Mouse (Mus musculus) frontal cortex, adult (tissue): ENCODE measurements at regions not wholly inside any gene's neighbourhood (a gene's known extent, or its start where the extent isn't known, plus 50 kb on each side); places are given as distances from the start of the nearest gene placed in this dataset.
"Not testable (repeated sequence)": the region's sequence is repeated elsewhere in the genome, so short reads cannot be mapped to it uniquely, and the experiment has no call there.

ENCODE experiments used
- ATAC-seq: cut with Nextera tagmentation; 2 replicates; pipeline ENCODE4 v1.9.2; 2017; ENCODE audit warnings: mild to moderate bottlenecking, moderate library complexity, mixed read lengths; ENCODE audit not compliant: low TSS enrichment

DNA sequence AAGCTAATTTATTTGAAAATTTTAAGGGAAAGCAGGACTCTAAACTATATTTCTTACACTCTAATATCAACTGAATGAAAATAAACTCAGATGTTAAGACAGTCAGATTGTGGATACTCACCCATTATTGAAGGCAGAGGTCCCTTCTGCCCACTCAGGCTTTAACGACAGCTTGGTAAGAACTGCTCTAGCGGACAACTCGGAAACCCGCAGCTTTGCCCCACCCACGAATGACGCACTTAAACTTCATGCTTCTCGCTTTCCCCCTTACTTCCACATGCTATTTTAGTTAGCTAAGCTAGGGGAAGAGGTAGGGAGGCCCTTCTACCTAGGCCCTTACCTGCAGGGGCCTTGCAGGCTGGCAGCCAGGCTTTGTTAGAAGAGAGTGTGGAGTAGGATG lies 50.8 kb upstream of the Elmo1 start:
- ATAC-seq: no peak

DNA sequence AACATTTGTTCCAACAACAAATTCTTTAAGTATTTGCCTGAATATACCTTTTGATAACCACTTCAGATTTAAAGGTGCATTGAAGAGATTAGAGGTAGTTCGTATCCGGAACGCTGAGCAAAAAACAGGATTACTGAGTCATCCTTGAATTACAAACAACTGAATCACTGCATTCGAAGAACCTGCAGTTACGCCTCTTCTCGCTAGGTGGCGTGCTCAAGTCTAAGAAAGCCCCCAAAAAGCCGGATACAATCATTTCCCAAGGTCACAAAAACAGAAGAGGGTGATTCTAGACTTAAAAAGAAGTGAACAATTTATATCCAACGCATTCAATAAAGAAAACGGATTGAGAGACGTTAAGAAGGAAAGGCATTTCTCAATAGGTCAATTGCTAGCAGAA lies 51.9 kb upstream of the Elmo1 start:
- 0 out of 2 replicates have a peak, but pooled peaks have one; percentile 42 for ATAC-seq

DNA sequence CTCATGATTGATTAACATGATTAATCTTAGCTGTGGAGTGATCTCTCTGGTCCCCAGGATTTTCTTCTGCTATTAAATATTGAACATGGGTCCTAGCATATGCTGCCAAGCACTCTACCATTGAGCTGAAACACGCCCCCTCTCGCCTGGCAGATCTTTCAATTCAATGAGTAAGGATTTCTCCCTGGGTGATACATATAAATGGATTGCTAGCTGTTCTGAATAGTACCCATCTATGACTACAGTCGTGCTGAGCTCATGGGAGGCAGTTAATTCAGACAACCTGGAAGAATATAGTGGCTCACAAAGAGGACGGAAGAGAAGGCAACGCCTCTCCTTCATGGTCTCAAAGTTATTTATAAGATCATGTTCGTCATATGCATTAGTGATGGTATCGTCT lies 53.0 kb upstream of the Elmo1 start:
- ATAC-seq: peak; percentile 70

DNA sequence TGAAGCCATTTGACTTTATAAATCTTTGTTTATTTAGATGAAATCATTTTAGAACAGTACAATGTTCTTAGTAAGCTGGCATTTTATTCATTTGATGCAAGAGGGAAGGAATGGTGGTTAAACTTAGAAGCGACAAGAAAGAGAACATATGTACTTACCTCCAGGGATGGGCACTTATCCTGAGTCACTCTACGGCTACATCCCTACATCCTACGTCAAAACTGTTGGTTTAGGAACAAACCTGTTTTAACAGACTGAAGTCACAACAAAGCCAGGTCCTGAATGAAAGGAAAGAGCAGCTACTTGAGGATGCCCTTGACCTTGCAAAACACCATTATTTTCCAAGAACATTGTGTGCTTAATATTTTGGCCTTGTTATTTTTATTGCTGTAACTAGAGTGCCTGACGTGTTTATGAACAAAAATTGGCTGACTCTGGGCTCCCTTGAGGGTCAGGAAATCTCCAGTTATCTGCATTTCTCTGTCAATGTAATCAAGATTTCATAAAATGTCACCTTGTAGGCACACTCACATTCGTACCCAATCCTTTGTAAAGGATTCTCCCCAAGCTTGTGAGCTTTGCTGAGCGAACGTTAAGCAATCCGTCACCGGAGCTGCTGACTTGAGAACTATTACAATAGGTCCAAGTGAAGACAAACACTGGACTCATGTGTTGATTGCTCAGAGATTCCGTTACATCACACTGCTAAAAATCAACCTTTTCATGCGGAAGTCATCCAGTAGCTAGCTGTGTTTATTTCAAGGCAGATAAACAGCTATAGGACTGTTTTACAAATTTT lies 56.3 kb upstream of the Elmo1 start:
- ATAC-seq: peak; percentile 84

DNA sequence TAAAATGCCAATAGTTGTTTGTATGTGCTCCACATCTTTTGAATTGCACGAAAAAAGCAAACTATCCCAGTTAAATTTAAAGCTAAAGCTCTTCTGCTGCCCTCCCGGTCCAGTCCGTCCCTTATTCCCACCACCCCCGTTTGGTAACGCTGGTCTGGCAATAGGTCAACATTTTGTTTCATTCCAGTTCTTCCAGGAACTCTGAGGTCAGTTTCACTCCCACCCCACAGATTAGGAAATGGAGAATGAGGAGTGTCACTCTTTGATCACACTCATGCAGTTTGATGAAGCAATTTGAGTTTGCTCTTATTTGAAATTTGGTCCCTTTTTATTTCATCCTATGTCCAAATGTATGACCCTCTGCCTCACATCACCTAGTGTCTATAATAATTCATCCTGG lies 58.7 kb upstream of the Elmo1 start:
- no peak for ATAC-seq

DNA sequence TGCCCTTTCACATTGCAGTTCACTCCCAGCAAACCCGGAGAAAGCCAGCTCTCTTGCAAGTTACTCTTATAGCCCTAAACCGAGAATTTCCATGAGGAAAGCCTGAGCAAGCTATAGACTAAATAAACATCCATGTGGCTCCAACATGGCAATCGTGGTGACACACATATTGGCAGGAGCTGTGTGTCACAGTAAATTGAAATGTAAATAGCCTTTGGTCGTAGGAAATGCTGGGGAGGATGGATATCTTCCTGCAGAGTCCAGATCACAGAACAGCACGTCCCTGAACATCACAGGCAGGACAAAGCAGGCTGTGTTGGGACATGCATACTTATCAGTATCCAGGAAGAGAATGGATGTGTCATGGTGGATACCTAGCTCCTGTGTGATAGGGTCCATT lies 59.3 kb upstream of the Elmo1 start:
- ATAC-seq: no peak

DNA sequence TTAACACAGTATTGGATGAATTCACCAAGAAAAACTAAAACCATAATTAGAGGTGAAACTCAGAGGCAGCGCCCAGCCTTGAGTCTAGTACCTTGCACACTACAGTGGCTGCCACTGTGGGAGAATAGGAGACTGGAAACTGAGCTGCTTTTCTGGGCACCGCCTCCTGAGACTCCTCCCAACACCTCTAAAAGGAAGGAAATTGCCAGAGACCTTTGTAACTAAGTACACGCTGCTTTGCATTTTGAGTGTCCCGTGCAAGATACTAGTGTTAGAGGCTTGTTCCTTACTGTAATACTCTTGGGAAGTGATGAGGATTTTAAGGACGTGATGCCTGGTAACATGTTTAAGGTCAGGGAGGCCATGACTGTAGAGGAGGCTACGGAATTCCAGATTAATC lies 63.8 kb upstream of the Elmo1 start:
- no peak for ATAC-seq

DNA sequence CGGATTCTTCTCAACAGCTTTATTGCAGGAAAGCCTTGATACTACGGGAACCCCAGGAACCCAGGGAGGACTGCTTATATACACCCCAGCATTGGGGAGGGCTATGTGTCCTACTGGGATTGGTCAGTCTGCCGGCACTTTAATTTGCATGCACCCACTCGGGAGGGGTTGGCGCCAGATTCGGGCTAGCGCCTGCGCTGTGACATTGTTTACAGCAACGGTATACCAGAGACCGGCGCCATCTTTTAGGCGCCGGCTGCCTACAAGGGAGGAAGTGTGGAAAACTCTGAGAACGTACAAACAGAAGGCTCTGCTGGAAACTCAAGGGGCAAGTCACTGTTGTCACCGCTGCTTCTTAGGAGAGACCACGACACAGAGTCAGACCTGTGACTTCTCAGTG lies 73.9 kb upstream of the Elmo1 start:
- ATAC-seq: not testable (repeated sequence)

DNA sequence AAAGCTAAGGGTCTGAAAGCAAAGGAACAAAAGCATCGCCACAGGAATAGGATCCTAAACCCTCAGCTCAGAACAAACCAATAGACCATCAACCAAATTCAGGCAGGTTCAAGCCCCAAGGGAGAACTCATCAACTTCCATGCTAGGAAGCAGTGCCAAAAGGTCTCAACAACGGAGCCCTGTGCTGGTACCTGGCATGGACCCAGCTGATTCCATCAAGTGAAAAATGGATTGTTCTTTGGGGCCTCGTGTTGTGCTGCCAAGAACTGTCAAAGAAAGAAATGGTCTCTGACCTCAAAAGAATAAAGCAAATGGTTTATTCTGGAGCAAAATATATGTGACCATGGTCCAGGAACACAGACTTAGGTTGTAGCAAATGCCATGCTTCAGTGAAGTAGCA lies 77.8 kb upstream of the Elmo1 start:
- no peak for ATAC-seq

DNA sequence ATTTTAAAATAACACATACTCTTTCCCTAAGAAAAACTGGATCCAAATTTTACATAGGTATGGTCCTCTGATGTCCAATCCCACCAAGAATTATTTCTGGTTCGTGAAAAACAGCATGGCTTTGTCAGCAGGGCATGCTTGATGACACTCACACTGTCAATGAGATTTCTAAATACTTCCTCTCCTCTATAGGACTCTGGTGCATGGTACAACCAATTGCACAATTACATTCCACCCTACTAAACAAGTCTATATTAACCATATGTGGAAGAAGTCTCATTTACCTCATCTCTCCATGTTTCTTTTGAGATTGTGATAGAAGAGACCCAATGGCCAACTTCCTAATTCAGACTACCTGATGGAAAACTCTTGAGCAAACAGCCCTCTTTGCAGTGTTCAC lies 81.2 kb upstream of the Elmo1 start:
- ATAC-seq: no peak

DNA sequence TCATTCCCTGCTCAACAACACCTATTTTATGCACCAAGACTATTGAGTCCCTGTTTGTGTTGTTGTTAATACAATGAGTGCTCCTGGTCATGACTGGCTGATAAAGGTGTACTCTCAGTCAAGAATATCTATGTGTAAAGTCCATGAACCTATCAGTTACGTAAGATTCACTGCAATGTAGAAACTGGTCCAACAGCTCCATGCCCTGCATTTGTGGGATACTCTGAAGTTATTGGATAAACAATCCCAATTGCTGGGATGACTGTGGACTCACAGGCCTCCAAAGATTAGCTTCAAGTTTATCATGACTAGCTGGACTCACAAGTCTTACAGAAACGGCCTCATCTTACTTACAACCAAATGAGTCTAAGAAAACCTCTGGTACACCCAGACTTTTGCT lies 82.8 kb upstream of the Elmo1 start:
- ATAC-seq: no peak

DNA sequence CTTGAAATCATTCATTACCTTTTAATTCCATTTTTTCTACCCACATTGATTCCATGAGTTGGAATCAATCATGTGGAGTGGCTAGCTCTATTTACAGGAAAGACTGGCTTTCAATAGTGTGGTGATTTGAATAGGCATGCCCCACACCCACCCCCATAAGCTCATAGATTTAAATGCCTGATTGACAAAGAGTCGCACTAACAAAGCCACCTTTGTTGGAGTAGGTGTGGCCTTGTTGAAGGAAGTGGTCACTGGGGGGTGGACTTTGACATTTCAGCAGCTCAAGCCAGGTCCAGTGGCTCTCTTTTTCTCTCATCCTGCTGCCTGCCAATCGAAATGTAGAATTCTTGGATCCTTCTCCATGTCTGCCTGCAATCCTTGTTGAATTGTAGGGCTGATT lies 92.8 kb upstream of the Elmo1 start:
- no peak for ATAC-seq

DNA sequence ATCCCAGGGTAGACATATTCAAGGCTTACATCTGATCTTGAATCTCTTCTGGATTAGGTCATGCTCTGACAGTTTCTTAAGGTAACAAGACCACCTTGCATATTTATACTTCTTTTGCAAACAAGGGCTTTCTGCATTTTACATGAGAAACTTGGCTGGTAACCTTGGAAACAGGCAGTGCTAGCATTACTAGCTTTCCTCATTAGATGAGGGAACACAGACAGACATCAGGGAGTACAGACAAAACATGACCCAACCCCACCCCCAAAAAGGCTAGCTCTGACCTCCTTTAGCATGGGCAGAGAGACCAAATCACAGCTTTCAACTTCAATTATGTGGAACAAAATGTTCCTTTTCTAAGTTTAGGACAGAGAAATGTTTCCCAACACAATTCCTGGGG lies 114.8 kb upstream of the Elmo1 start:
- ATAC-seq: no peak

DNA sequence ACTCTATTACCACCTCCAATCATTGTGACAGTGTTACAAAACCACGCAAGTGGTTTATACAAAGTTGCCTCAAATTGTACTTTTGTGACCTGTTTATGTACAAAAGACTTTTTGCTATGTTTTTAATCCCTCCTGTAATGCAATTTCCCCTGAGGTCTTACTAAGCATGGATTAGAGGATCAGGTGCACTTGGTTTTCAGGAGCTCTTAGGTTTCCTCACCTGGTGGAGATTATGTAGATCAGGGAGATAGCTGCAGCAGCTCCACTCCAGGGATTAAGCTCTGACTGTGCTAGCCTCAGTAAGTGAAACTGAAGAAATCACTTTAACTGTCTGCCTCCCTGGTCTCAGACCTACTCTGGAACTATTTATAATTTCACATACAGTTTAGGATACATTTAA lies 123.8 kb upstream of the Elmo1 start:
- ATAC-seq: no peak

DNA sequence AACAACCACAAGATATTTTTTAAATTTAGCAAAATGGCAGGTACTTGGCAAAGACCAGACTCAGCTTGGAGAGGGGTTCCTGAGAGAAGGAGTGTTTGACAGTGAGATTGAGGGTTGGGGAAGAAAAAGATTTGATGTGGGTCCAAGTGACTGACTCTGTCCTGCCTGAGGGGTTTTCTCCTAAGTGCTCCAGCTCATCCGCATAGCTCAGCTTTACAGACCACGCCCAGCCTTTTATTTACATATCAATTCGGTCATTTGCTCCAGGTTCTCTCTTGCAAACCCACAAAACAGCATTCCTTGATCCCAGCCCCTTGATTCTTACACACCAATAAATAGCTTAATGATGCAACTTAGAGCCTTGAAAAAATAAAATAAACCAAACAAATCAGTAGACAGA lies 127.4 kb upstream of the Elmo1 start:
- ATAC-seq: no peak

DNA sequence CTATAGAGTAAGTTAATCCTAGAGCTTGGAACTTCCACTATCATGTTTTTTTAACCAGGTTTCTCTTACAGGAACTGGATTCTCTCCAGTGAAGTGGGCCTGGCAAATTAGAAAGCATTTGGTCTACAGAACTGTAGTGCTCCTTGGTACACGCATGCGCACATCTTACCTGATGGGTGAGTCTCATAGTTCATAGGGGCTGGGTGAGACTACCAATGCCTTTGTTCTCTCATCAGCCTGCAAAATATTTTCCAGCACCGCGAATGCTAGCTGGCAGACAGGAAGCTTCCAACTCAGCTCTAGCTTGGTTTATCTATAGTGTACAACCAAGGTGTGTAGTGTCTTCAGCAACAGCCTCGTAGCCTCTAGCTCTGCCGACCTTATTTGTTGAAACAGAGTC lies 104.7 kb upstream of the Gpr141 start:
- no peak for ATAC-seq

DNA sequence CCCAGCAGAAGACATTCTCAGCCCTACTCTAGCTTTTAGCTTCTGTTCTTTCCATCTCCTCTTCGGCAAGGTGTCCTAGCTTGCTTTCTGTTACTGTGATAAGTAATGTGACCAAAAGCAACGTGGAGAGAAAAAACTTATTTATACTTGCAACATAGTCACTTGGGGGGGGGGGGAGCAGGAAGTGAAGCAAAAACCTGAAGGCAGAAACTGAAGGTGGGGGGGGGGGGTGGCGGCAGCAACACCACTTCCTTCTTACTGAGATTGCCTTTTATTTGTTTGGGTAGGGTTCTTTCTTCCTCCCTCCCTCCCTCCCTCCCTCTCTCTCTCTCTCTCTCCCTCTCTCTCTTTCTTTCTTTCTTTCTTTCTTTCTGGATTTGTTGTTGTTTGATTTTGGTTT lies 103.8 kb upstream of the Gpr141 start:
- ATAC-seq: no peak

DNA sequence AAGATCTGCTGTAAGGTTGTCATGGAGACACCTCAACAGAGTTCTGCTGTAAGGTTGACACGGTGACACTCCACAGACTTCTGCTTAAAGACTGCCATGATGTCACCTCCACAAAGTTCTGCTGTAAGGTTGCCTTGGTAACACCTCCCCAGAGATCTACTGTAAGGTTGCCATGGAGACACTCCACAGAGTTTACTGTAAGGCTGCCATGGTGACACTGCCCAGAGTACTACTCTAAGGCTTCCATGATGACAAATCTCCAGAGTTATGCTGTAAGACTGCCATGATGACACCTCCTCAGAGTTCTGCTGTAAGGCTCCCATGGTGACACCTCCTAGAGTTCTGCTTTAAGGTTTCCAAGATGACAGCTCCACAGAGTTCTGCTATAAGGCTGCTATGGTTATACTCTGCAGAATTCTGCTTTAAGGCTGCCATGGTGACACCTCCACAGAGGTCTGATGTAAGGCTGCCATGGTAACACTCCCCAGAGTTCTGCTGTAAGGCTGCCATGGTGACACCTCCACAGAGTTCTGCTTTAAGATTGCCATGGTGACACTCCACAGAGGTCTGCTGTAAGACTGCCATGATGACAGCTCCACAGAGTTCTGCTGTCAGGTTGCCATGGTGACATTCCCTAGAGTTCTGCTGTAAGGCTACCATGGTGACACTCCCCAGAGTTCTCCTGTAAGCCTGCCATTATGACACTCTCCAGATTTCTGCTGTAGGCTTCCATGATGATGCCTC lies 97.2 kb upstream of the Gpr141 start:
- peak; percentile 93 for ATAC-seq

DNA sequence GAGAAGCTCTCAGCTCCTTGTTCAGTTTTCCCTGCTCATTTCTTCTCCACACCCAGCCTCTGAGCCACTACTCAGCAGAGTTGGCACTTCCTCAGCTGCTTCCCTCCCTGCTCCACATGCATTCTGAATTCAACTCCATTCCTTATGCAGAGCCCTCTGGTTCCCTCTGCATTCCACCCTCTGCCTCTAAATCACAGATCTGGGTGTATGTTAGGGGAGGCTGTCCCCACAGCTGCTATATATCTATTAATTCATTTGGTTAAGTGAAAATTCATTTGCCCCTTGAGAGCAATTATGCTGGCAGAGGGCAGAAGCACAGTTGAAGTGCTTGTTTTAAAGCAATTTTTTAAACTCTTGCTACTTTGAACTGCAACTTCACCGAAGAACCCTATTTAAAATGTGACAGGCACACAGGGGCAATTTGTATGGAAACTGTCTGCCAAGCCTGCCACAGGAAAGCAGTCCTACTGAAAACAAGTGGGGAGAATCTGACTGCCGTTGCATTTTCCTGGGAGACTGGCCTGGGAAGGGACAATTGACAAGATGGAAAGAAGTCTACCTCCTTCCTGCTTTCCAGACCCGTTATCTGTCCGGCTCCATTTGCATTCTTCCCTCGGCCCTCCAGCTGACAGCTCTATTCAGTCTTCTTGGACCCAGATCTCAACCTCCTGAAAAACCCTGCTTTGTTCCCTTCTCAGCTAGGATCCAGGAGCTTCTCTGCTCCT lies 88.0 kb upstream of the Gpr141 start:
- peak; percentile 73 for ATAC-seq

DNA sequence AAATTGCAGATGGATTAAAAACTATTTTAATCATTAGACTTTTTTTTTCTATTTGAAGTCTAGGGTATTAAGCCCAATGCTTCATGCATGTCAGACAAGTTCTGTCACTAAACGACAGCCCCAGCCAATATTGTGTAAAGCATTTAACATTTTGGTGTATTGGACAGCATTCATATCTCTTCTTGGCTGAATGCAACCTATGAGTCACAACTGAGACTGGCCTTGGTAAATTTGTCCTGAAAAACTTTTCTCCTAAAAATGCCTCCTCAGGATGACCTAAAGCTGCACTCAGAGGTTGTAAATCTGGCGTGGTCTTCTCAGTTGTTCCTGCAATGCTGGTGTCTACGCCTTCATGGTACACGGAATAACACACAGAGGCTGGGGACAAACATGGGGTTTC lies 78.7 kb upstream of the Gpr141 start:
- ATAC-seq: no peak

DNA sequence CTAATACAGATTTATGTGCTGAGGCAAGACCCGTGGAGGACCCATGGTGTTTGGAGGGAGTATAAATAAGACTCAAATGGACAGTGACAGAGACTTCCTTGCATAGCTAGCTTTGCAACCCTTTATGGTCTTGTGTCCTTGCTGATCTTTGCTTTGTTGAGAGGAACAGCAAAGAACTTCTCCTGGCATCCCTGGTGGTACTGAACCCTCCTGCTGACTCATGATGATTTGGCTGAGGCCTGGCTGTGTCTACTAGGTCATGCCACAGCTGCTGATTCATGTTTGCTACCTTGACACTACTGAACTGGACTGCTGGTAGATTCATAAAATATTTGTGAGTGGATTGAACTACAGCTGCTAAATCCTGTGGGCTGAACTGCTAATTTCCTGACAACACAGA lies 73.1 kb upstream of the Gpr141 start:
- no peak for ATAC-seq

DNA sequence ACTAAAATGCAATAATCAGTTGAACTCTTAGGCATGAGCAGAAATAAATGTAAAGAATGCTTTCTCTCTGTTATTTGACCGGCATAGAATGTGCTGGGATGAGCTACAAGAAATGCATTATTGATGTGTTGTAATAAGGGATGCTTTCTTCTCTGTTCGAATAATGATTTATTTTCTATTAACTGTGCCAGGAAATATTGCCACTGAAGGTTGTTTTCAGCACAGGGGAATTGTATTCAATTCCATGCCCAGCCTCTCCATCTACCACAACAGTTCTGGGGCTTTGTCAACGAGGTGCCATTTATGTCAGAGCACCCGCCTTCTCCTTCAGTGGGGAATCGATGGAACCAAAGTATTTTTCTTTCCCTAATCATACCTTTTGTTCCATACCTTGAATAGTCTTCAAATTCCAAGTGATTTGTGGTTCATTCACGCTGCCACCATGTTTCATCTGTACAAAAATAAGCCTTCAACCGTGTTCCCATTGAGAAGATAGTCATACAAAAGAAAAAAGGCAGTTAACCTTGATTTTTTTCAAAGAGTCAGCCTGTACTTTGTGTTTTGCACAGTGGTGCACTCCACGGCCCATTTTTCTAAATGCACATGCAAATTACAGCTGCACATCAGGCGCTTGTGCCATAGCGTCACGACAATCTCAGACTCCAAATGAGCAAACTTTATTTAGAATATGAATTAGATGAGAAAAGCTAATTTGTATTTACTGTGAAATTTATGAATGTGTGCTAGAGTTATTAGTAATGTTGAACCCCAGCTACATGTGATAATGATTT lies 65.1 kb upstream of the Gpr141 start:
- no peak for ATAC-seq
